Mouse (Mus musculus): ENCODE results near the gene Slc1a3.

GRCm38 (mm10) chr15:8595226-8595625 lies 115.3 kb downstream of the Slc1a3 start:
- no peak for TF ChIP-seq POLR2A (IDR thresholded peaks at IDR 0.05; ENCODE audit: low read depth, low read length)
- no peak for TF ChIP-seq CTCF (IDR thresholded peaks at IDR 0.05; ENCODE audit: borderline replicate concordance, insufficient read depth, low read length)
